Mouse (Mus musculus) hindlimb bud, embryonic 11.5 days (tissue): ENCODE data around the gene Slit3.

ENCODE experiments used
- DNase-seq: peaks from one replicate; pipeline ENCODE4 v3.0.0-alpha.2; 2012; ENCODE audit warnings: low read depth, low spot score; ENCODE audit errors: extremely low spot score

Slit3 gene

GRCm38 (mm10) chr11:35607191-35607590, 486.2 kb downstream of the Slit3 start:
- no peak for DNase-seq

GRCm38 (mm10) chr11:35608794-35609193, 487.8 kb downstream of the Slit3 start:
- DNase-seq: no peak

- no peak for DNase-seq
Observed at GRCm38 (mm10) chr11:35612262-35612896, 491.4 kb downstream of the Slit3 start.

- no peak for DNase-seq
Observed at GRCm38 (mm10) chr11:35614530-35614929, 493.5 kb downstream of the Slit3 start.

GRCm38 (mm10) chr11:35619421-35619820, 498.4 kb downstream of the Slit3 start:
- DNase-seq: no peak

- DNase-seq: no peak
Observed at GRCm38 (mm10) chr11:35622736-35623135, 501.7 kb downstream of the Slit3 start.

- DNase-seq: no peak
Observed at GRCm38 (mm10) chr11:35624515-35625270, 503.7 kb downstream of the Slit3 start.

- DNase-seq: no peak
Observed at GRCm38 (mm10) chr11:35625576-35625975, 504.6 kb downstream of the Slit3 start.

- DNase-seq: no peak
Observed at GRCm38 (mm10) chr11:35626161-35626885, 505.3 kb downstream of the Slit3 start.

- no peak for DNase-seq
Observed at GRCm38 (mm10) chr11:35627815-35628214, 506.8 kb downstream of the Slit3 start.

- DNase-seq: no peak
Observed at GRCm38 (mm10) chr11:35632262-35632661, 511.2 kb downstream of the Slit3 start.

- no peak for DNase-seq
Observed at GRCm38 (mm10) chr11:35637102-35637501, 516.1 kb downstream of the Slit3 start.

- DNase-seq: no peak
Observed at GRCm38 (mm10) chr11:35638862-35639384, 517.9 kb downstream of the Slit3 start.

GRCm38 (mm10) chr11:35639428-35639827, 518.4 kb downstream of the Slit3 start:
- no peak for DNase-seq

GRCm38 (mm10) chr11:35651286-35651685, 530.3 kb downstream of the Slit3 start:
- DNase-seq: no peak

- DNase-seq: no peak
Observed at GRCm38 (mm10) chr11:35655836-35656235, 534.8 kb downstream of the Slit3 start.

- no peak for DNase-seq
Observed at GRCm38 (mm10) chr11:35657582-35657981, 536.6 kb downstream of the Slit3 start.

- DNase-seq: no peak
Observed at GRCm38 (mm10) chr11:35660967-35661366, 539.9 kb downstream of the Slit3 start.

GRCm38 (mm10) chr11:35662945-35663344, 541.9 kb downstream of the Slit3 start:
- no peak for DNase-seq

- no peak for DNase-seq
Observed at GRCm38 (mm10) chr11:35663661-35664060, 542.6 kb downstream of the Slit3 start.

- DNase-seq: no peak
Observed at GRCm38 (mm10) chr11:35664991-35665390, 544.0 kb downstream of the Slit3 start.

- no peak for DNase-seq
Observed at GRCm38 (mm10) chr11:35667428-35667827, 546.4 kb downstream of the Slit3 start.
